Mouse (Mus musculus): Measurements from ENCODE around the gene Icam4.

- TF ChIP-seq CTCF (IDR thresholded peaks at IDR 0.05) (no peak), EP300 (IDR thresholded peaks at IDR 0.05; ENCODE audit: insufficient read depth, low read depth, low read length) (peak; percentile 41; the same call in 1 of the 2 replicates)
Observed at GRCm38 (mm10) chr9:21014691-21015570, 14.2 kb upstream of the Icam4 start.

All from heart, adult 2 months (tissue).